Mouse (Mus musculus): ENCODE data around the gene Porcn.
A peak's percentile ranks its signal among the peaks of the same experiment; 100 is the strongest.

Porcn gene

GRCm38 (mm10) chrX:8206015-8206693 is at the start of gene Porcn:
Gene Porcn, minus strand, starts transcription at chrX:8206525.
- peak; percentile 61 to 72 for DNase-seq (ENCODE audit: low spot score in 2 of 2)

DNA sequence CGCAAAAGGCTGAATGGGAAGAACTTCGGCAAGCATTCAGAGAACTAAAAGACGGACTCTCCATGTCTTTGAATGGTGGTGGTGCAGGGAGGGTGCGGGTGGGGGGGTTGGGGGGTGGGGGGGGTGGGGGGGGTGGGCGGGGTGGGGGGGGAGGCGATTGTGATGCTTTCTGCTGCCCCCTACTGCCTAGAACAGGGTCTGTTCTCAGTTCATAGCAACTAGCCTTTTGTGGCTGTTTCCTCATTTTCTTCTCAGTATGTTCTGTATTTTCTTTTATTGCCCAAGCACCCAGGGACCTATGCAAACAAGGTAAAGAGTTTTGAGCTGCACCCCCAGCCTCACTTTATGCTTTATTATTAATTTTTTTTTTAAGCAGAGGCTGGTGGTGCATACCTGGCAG is 49.5 kb upstream of the Porcn start:
- no peak for DNase-seq (ENCODE audit: low spot score in 2 of 2)

DNA sequence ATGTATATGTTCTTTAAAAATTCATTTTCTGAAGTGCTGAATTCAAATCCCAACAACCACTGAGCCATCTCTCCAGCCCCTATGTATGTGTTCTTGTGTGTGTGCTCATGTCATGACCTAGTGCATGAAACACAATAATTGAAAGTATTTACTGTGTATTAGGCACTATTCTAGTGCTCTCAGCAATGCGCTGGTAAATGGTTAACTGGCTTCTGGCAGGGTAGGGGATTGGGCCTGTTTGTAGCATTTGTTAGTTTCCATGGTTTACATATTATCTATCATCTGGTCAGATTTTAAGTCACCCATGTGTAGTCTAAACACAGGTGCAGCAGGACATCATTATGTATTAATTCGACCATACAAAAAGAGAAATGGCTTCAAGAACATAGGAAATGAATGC is 47.4 kb upstream of the Porcn start:
- no peak for DNase-seq (ENCODE audit: low spot score in 2 of 2)

DNA sequence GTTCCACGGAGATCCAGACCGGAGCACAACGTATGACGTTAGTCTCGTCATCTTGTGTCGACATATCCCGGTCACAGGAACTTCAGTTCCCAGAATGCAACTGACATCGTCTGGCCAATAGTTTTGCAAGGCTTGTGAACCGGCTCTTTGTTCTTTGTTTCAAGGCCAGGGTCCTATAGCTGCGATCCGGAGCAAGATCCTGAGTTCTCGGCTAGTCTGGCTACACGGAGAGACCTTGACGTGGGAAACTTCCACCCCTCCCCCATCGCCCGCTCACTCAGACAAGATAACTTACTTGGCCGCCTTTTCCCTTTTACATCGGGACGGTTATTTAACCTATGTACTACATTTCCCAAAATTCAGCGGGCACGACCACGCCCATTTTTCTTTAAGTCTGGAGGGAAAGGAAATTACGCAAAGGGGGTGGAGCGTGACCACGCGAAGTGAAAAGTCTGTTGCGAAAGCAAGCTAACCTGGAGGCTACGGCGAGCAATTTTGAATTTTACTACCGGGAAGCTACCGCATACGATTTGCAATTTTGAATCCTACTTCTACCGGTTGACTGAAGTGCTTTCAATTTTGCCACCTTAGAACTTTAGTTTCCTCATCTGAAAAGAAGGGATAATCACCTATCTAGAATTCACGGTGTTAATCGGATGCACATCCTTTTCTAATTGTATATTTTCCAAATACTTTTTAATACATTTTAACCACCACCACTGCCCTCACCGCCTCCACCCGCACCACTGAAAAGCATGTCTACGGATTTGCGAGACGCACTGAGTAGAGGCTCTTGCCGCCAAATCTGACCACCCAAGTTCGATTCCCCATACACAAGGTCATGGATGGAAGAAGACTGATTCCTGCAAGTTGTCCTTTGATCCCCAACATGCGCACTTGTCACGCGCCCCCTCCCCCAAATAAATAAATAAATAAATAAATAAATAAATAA is 46.3 kb upstream of the Porcn start, which contains the start of gene Ftsj1:
Ftsj1 (minus strand) TSS at position 73 of the 952 bp plus-strand sequence.
- DNase-seq (ENCODE audit: low spot score in 2 of 2), result peak; percentile 52 to 67

GRCm38 (mm10) chrX:8251789-8252333 is 45.5 kb upstream of the Porcn start:
- DNase-seq (ENCODE audit: low spot score in 2 of 2), result no peak

- DNase-seq (ENCODE audit: low spot score in 2 of 2), result no peak
Measured at GRCm38 (mm10) chrX:8248542-8249120, 42.3 kb upstream of the Porcn start.

- no peak for DNase-seq (ENCODE audit: low spot score in 2 of 2)
Measured at GRCm38 (mm10) chrX:8247680-8248079, 41.4 kb upstream of the Porcn start.

- no peak for DNase-seq (ENCODE audit: low spot score in 2 of 2)
Measured at GRCm38 (mm10) chrX:8238804-8239395, 32.6 kb upstream of the Porcn start.

- DNase-seq (ENCODE audit: low spot score in 2 of 2), result no peak
Measured at GRCm38 (mm10) chrX:8236704-8237103, 30.4 kb upstream of the Porcn start.

- no peak for DNase-seq (ENCODE audit: low spot score in 2 of 2)
Measured at GRCm38 (mm10) chrX:8233602-8234001, 27.3 kb upstream of the Porcn start.

- DNase-seq (ENCODE audit: low spot score in 2 of 2), result no peak
Measured at GRCm38 (mm10) chrX:8230272-8230671, 23.9 kb upstream of the Porcn start.

DNA sequence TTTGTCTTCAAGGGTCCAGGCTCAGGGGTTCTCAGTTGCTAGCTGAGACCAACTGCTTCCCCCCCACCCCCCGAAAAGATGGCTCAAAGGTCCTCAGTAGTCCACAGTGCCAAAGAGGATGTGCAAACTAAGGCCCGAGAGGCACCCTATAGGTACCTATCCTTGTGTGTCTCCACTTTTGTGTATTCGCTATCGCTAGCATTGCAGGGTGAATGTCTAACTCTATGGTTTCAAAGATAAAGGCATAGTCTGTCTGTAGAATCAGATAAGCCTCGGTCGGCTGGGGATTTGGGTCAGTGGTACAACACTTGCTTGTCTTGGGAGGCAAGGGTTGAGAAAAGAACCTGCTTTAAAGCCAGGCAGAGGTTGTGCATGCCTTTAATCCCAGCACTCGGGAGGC is 17.1 kb upstream of the Porcn start:
- DNase-seq (ENCODE audit: low spot score in 2 of 2), result no peak

DNA sequence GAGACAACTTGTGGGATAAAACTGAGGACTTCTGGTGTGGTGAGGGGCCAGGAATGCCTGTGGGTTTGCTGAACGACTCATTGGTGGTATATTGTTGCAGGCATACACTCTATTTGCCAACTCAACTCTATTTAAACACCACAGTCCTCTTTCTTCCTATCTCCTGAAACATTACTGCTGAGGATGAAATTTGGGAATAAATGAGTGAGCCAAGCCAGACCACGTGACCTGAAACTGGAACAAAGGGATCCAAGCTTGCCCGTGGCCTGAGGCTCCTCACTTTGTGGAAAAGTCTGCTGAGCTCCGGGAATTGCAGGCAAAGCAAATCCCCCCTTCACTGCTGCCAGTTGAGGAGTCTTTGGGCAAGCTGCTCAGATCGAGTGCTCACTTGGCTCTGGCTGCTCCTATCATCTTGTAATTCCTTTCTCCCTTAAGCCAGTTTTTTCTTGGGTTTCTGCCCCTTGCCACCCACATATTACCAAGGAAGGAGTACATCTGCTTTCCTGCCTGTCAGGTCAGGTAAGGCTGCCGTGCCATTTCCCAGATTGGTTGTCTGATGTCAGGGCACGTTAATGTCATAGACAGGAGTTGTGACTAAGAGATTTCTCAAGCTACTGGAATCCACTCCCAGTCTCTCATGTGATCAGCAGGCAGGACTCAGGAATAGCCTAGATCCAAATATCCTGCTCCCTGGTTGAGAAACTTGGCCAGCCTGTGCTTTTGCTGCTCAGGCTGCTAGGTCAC is 16.5 kb upstream of the Porcn start:
- DNase-seq (ENCODE audit: low spot score in 2 of 2), result peak in 1 of 2 experiments; percentile 4

DNA sequence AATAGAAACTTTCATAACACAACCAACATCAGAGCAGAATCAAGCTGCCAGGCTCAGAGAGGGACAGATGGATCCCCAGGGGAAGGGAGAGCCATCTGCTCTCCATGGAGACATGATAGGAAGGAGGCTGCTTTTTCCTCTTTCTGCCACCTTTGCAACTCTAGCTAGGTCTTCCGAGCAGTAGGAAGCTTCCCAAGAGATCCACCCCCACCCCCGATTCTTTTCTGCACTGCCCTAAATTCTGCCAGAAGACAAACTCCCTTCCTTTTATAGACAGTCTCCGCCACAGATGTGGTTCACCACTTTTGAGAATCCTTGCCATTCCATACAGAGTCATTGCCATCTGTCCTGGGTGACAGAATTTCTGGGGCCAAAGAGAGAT is 16.0 kb upstream of the Porcn start:
- DNase-seq (ENCODE audit: low spot score in 2 of 2), result peak in 1 of 2 experiments; percentile 13

GRCm38 (mm10) chrX:8219651-8220050 is 13.3 kb upstream of the Porcn start:
- DNase-seq (ENCODE audit: low spot score in 2 of 2), result no peak

DNA sequence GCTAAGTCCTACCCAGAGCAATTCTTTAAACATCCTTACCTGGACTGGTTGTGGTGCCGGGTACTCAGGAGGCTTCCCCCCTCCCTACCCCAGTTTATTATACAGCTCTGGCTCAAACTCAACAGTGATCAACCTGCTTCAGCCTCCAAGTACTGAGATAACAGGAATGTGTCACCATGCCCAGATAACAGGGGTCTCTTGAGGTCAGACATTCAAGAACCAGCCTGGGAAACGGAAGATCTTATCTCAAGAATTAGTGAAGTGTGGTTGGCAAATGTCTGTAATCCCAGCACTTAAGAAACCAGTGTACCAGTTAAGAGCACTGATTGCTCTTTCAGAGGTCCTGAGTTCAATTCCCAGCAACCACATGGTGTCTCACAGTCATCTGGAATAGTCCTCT is 11.8 kb upstream of the Porcn start:
- DNase-seq (ENCODE audit: low spot score in 2 of 2), result no peak

- DNase-seq (ENCODE audit: low spot score in 2 of 2), result peak in 1 of 2 experiments; percentile 3
Measured at GRCm38 (mm10) chrX:8217383-8217782, 11.1 kb upstream of the Porcn start.

DNA sequence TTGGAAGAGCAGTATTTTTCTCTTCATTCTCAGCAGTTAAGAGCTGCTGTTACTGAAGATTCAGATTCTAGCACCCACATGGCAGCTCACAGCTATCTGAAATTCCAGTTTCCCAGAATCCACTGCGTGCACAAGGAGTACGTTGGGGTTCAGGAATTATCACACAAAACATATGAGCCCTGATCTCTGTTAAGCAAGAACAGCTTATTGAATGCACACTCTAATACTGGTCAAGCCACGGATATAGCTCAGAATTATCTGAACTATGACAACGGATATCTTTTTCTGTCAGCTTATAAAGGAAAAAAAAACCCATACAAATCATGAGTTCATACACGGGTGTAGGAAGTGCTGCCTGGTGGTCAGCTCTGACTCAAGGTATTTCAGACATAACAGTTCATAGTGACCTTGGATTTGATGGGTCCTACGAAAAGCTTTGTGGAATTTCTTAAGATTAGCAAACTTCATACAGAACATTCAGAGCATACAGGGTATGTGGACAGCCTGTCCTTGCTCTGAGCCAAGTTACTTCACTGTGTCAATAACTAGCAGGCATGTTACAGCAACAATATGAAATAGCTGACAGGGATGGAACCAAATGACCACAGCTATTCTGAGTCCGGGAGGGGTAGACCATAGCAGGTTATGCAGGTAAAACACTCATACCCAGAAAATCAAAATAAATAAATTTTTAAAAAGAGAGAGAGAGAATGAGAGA is 5.3 kb upstream of the Porcn start:
- DNase-seq (ENCODE audit: low spot score in 2 of 2), result no peak

- DNase-seq (ENCODE audit: low spot score in 2 of 2), result no peak
Measured at GRCm38 (mm10) chrX:8209720-8210119, 3.4 kb upstream of the Porcn start.

GRCm38 (mm10) chrX:8207224-8207623 is 899 bp upstream of the Porcn start:
- no peak for DNase-seq (ENCODE audit: low spot score in 2 of 2)
